Mouse (Mus musculus): ENCODE measurements around the gene Tmem246. TPM values are rescaled to one million over a fixed set of nuclear protein-coding genes. Genes with fewer than 3 reads are reported as not detected.
"Not testable (repeated sequence)": the region's sequence is repeated elsewhere in the genome, so short reads cannot be mapped to it uniquely, and the experiment has no call there.

Tmem246 gene
- polyA plus RNA-seq, 1 experiment from 2014 or later, result 15.4 TPM

- no peaks in the 10 kb centered on the region for H3K4me1 ChIP-seq (ENCODE audit: control insufficient read depth, insufficient read depth, low read length)
- DNase-seq (ENCODE audit: low spot score), result no peak
- H3K9ac ChIP-seq (ENCODE audit: low read length), result no peak overlapping the region
- no peaks in the 10 kb centered on the region for H3K36me3 ChIP-seq (ENCODE audit: control insufficient read depth, insufficient read depth, low read length)
- WGBS, result 79% methylated on average over 4 of the region's 4 CpGs
- no peaks in the 10 kb centered on the region for H3K9me3 ChIP-seq (ENCODE audit: control insufficient read depth, low read length)
- H3K4me3 ChIP-seq (ENCODE audit: low read depth, low read length), result no peak overlapping the region
- H3K27ac ChIP-seq (replicated peaks; ENCODE audit: low read depth, low read length), result no peak overlapping the region
- no peak overlapping the region for H3K4me2 ChIP-seq (ENCODE audit: low read depth, severe bottlenecking)
- no peaks in the 10 kb centered on the region for H3K27me3 ChIP-seq (ENCODE audit: control insufficient read depth, insufficient read depth, low read length)
- ATAC-seq (ENCODE audit: insufficient number of reproducible peaks, low FRiP score, low TSS enrichment, low read depth), result no peak
Measured at GRCm38 (mm10) chr4:49623916-49624315, 26.2 kb upstream of the Tmem246 start.

GRCm38 (mm10) chr4:49622272-49622671 lies 24.6 kb upstream of the Tmem246 start:
- no peaks in the 10 kb centered on the region for H3K36me3 ChIP-seq (ENCODE audit: control insufficient read depth, insufficient read depth, low read length)
- H3K9me3 ChIP-seq (ENCODE audit: control insufficient read depth, low read length), result no peaks in the 10 kb centered on the region
- ATAC-seq (ENCODE audit: insufficient number of reproducible peaks, low FRiP score, low TSS enrichment, low read depth) (no peak), DNase-seq (ENCODE audit: low spot score) (no peak)
- no peak overlapping the region for H3K4me3 ChIP-seq (ENCODE audit: low read depth, low read length)
- H3K4me1 ChIP-seq (ENCODE audit: control insufficient read depth, insufficient read depth, low read length), result no peaks in the 10 kb centered on the region
- H3K27ac ChIP-seq (replicated peaks; ENCODE audit: low read depth, low read length), result no peak overlapping the region
- H3K27me3 ChIP-seq (ENCODE audit: control insufficient read depth, insufficient read depth, low read length), result no peaks in the 10 kb centered on the region
- H3K9ac ChIP-seq (ENCODE audit: low read length), result no peak overlapping the region
- H3K4me2 ChIP-seq (ENCODE audit: low read depth, severe bottlenecking), result no peak overlapping the region
- WGBS, result 79% methylated on average over 2 of the region's 2 CpGs

- H3K27ac ChIP-seq (replicated peaks; ENCODE audit: low read depth, low read length); H3K4me1 ChIP-seq (ENCODE audit: control insufficient read depth, insufficient read depth, low read length); H3K36me3 ChIP-seq (ENCODE audit: control insufficient read depth, insufficient read depth, low read length); H3K9me3 ChIP-seq (ENCODE audit: control insufficient read depth, low read length); H3K9ac ChIP-seq (ENCODE audit: low read length); H3K4me2 ChIP-seq (ENCODE audit: low read depth, severe bottlenecking); ATAC-seq (ENCODE audit: insufficient number of reproducible peaks, low FRiP score, low TSS enrichment, low read depth); DNase-seq (ENCODE audit: low spot score); H3K27me3 ChIP-seq (ENCODE audit: control insufficient read depth, insufficient read depth, low read length); H3K4me3 ChIP-seq (ENCODE audit: low read depth, low read length): not testable (repeated sequence)
- WGBS, result 92% methylated on average over 7 of the region's 7 CpGs
Measured at GRCm38 (mm10) chr4:49619861-49620260, 22.2 kb upstream of the Tmem246 start.

GRCm38 (mm10) chr4:49616924-49617323 lies 19.2 kb upstream of the Tmem246 start:
- Histone ChIP-seq H3K4me2 (ENCODE audit: low read depth, severe bottlenecking) (no peak overlapping the region), H3K9me3 (ENCODE audit: control insufficient read depth, low read length) (no peaks in the 10 kb centered on the region), H3K4me1 (ENCODE audit: control insufficient read depth, insufficient read depth, low read length) (no peaks in the 10 kb centered on the region), H3K27ac (replicated peaks; ENCODE audit: low read depth, low read length) (no peak overlapping the region), H3K9ac (ENCODE audit: low read length) (no peak overlapping the region), H3K27me3 (ENCODE audit: control insufficient read depth, insufficient read depth, low read length) (no peaks in the 10 kb centered on the region), H3K4me3 (ENCODE audit: low read depth, low read length) (no peak overlapping the region), H3K36me3 (ENCODE audit: control insufficient read depth, insufficient read depth, low read length) (no peaks in the 10 kb centered on the region)
- WGBS, result 94% methylated on average over 10 of the region's 10 CpGs
- no peak for DNase-seq (ENCODE audit: low spot score)
- no peak for ATAC-seq (ENCODE audit: insufficient number of reproducible peaks, low FRiP score, low TSS enrichment, low read depth)

- ATAC-seq (ENCODE audit: insufficient number of reproducible peaks, low FRiP score, low TSS enrichment, low read depth) (no peak), DNase-seq (ENCODE audit: low spot score) (no peak)
- Histone ChIP-seq H3K27ac (replicated peaks; ENCODE audit: low read depth, low read length) (no peak overlapping the region), H3K27me3 (ENCODE audit: control insufficient read depth, insufficient read depth, low read length) (no peaks in the 10 kb centered on the region), H3K9ac (ENCODE audit: low read length) (no peak overlapping the region), H3K4me3 (ENCODE audit: low read depth, low read length) (no peak overlapping the region), H3K4me1 (ENCODE audit: control insufficient read depth, insufficient read depth, low read length) (no peaks in the 10 kb centered on the region), H3K9me3 (ENCODE audit: control insufficient read depth, low read length) (no peaks in the 10 kb centered on the region), H3K4me2 (ENCODE audit: low read depth, severe bottlenecking) (no peak overlapping the region), H3K36me3 (ENCODE audit: control insufficient read depth, insufficient read depth, low read length) (no peaks in the 10 kb centered on the region)
- 92% methylated on average over 1 of the region's 1 CpGs for WGBS
Measured at GRCm38 (mm10) chr4:49605459-49605858, 7.8 kb upstream of the Tmem246 start.

- Histone ChIP-seq H3K4me2 (ENCODE audit: low read depth, severe bottlenecking) (no peak overlapping the region), H3K4me3 (ENCODE audit: low read depth, low read length) (no peak overlapping the region), H3K36me3 (ENCODE audit: control insufficient read depth, insufficient read depth, low read length) (no peaks in the 10 kb centered on the region), H3K9ac (ENCODE audit: low read length) (no peak overlapping the region), H3K4me1 (ENCODE audit: control insufficient read depth, insufficient read depth, low read length) (no peaks in the 10 kb centered on the region), H3K27me3 (ENCODE audit: control insufficient read depth, insufficient read depth, low read length) (no peaks in the 10 kb centered on the region), H3K9me3 (ENCODE audit: control insufficient read depth, low read length) (no peaks in the 10 kb centered on the region), H3K27ac (replicated peaks; ENCODE audit: low read depth, low read length) (no peak overlapping the region)
- 96% methylated on average over 5 of the region's 5 CpGs for WGBS
- DNase-seq (ENCODE audit: low spot score), result no peak
- no peak for ATAC-seq (ENCODE audit: insufficient number of reproducible peaks, low FRiP score, low TSS enrichment, low read depth)
Measured at GRCm38 (mm10) chr4:49604616-49605015, 6.9 kb upstream of the Tmem246 start.

- H3K4me3 ChIP-seq (ENCODE audit: low read depth, low read length), result no peak overlapping the region
- H3K27me3 ChIP-seq (ENCODE audit: control insufficient read depth, insufficient read depth, low read length), result no peaks in the 10 kb centered on the region
- ATAC-seq (ENCODE audit: insufficient number of reproducible peaks, low FRiP score, low TSS enrichment, low read depth) (no peak), DNase-seq (ENCODE audit: low spot score) (no peak)
- no peak overlapping the region for H3K9ac ChIP-seq (ENCODE audit: low read length)
- no peaks in the 10 kb centered on the region for H3K36me3 ChIP-seq (ENCODE audit: control insufficient read depth, insufficient read depth, low read length)
- H3K4me2 ChIP-seq (ENCODE audit: low read depth, severe bottlenecking), result no peak overlapping the region
- 45% methylated on average over 1 of the region's 1 CpGs for WGBS
- H3K27ac ChIP-seq (replicated peaks; ENCODE audit: low read depth, low read length), result no peak overlapping the region
- H3K4me1 ChIP-seq (ENCODE audit: control insufficient read depth, insufficient read depth, low read length), result no peaks in the 10 kb centered on the region
- H3K9me3 ChIP-seq (ENCODE audit: control insufficient read depth, low read length), result no peaks in the 10 kb centered on the region
Measured at GRCm38 (mm10) chr4:49604016-49604546, 6.4 kb upstream of the Tmem246 start.

- H3K27me3 ChIP-seq (ENCODE audit: control insufficient read depth, insufficient read depth, low read length), result no peaks in the 10 kb centered on the region
- H3K36me3 ChIP-seq (ENCODE audit: control insufficient read depth, insufficient read depth, low read length), result no peaks in the 10 kb centered on the region
- H3K9me3 ChIP-seq (ENCODE audit: control insufficient read depth, low read length), result no peaks in the 10 kb centered on the region
- DNase-seq (ENCODE audit: low spot score) (no peak), ATAC-seq (ENCODE audit: insufficient number of reproducible peaks, low FRiP score, low TSS enrichment, low read depth) (no peak)
- no peak overlapping the region for H3K9ac ChIP-seq (ENCODE audit: low read length)
- 77% methylated on average over 2 of the region's 2 CpGs for WGBS
- H3K27ac ChIP-seq (replicated peaks; ENCODE audit: low read depth, low read length), result no peak overlapping the region
- no peak overlapping the region for H3K4me3 ChIP-seq (ENCODE audit: low read depth, low read length)
- H3K4me1 ChIP-seq (ENCODE audit: control insufficient read depth, insufficient read depth, low read length), result no peaks in the 10 kb centered on the region
- H3K4me2 ChIP-seq (ENCODE audit: low read depth, severe bottlenecking), result no peak overlapping the region
Measured at GRCm38 (mm10) chr4:49603161-49603560, 5.5 kb upstream of the Tmem246 start.

GRCm38 (mm10) chr4:49596846-49597182 lies 862 bp downstream of the Tmem246 start:
- 2% methylated on average over 20 of the region's 20 CpGs for WGBS
- no peaks in the 10 kb centered on the region for H3K27me3 ChIP-seq (ENCODE audit: control insufficient read depth, insufficient read depth, low read length)
- no peaks in the 10 kb centered on the region for H3K36me3 ChIP-seq (ENCODE audit: control insufficient read depth, insufficient read depth, low read length)
- DNase-seq (ENCODE audit: low spot score), result no peak
- peak overlapping the region; percentile 66 for H3K4me3 ChIP-seq (ENCODE audit: low read depth, low read length)
- no peaks in the 10 kb centered on the region for H3K9me3 ChIP-seq (ENCODE audit: control insufficient read depth, low read length)
- peak; percentile 51; the same call in 1 of the 2 replicates for ATAC-seq (ENCODE audit: insufficient number of reproducible peaks, low FRiP score, low TSS enrichment, low read depth)
- no peaks in the 10 kb centered on the region for H3K4me1 ChIP-seq (ENCODE audit: control insufficient read depth, insufficient read depth, low read length)
- H3K27ac ChIP-seq (replicated peaks; ENCODE audit: low read depth, low read length), result no peak overlapping the region
- H3K9ac ChIP-seq (ENCODE audit: low read length), result peak overlapping the region; percentile 68
- peak overlapping the region; percentile 92 for H3K4me2 ChIP-seq (ENCODE audit: low read depth, severe bottlenecking)
